Mouse (Mus musculus) myocyte (in vitro differentiated cells): ENCODE measurements at regions not wholly inside any gene's neighbourhood (a gene's known extent, or its start where the extent isn't known, plus 50 kb on each side); places are given as distances from the start of the nearest gene placed in this dataset.

Source experiments
- CEBPB ChIP-seq: IDR thresholded peaks from 2 replicates; pipeline ENCODE4 v1.6.1; 2011; ENCODE audit warnings: mild to moderate bottlenecking, moderate library complexity; ENCODE audit not compliant: poor library complexity, insufficient read depth, severe bottlenecking
- E2F4 ChIP-seq: IDR thresholded peaks from one replicate; pipeline ENCODE4 v1.6.1; 2011; ENCODE audit warnings: mild to moderate bottlenecking, control low read depth, moderate library complexity; ENCODE audit not compliant: insufficient read depth
- MAX ChIP-seq: IDR thresholded peaks from one replicate; pipeline ENCODE4 v1.6.1; 2011; ENCODE audit warnings: low read depth, mild to moderate bottlenecking, control low read depth
- POLR2A ChIP-seq: IDR thresholded peaks from one replicate; pipeline ENCODE4 v1.6.1; 2011; ENCODE audit warnings: low read depth, mild to moderate bottlenecking, control low read depth, moderate library complexity; ENCODE audit not compliant: insufficient read length
- POLR2AphosphoS2 ChIP-seq: IDR thresholded peaks from one replicate; pipeline ENCODE4 v1.6.1; 2011; ENCODE audit warnings: low read depth, control low read depth; ENCODE audit not compliant: insufficient read length
- REST ChIP-seq: IDR thresholded peaks from one replicate; pipeline ENCODE4 v1.6.1; 2011; ENCODE audit warnings: mild to moderate bottlenecking, control low read depth, moderate library complexity; ENCODE audit not compliant: insufficient read depth, insufficient read length
- SRF ChIP-seq: IDR thresholded peaks from one replicate; pipeline ENCODE4 v1.6.1; 2011; ENCODE audit warnings: low read depth; ENCODE audit not compliant: control insufficient read depth, insufficient read length
- TCF3 ChIP-seq: IDR thresholded peaks from one replicate; pipeline ENCODE4 v1.6.1; 2011; ENCODE audit warnings: low read depth, control low read depth; ENCODE audit not compliant: insufficient read length
- USF1 ChIP-seq: IDR thresholded peaks from one replicate; pipeline ENCODE4 v1.6.1; 2011; ENCODE audit warnings: low read depth, mild to moderate bottlenecking, control low read depth, moderate library complexity

- no peak for TF ChIP-seq POLR2A
- no peak for TF ChIP-seq USF1
- no peak for TF ChIP-seq REST
- no peak for TF ChIP-seq POLR2AphosphoS2
- no peak for TF ChIP-seq SRF
- TF ChIP-seq MAX: no peak
- TF ChIP-seq E2F4: no peak
- TF ChIP-seq CEBPB: no peak
- TF ChIP-seq TCF3: no peak
Observed at GRCm38 (mm10) chr10:46356775-46357174, 779.1 kb downstream of the Hace1 start.
